Mouse (Mus musculus): Measurements from ENCODE around the gene Rtbdn.
A peak's percentile ranks its signal among the peaks of the same experiment; 100 is the strongest.
"Not testable (repeated sequence)": the region's sequence is repeated elsewhere in the genome, so short reads cannot be mapped to it uniquely, and the experiment has no call there.

Rtbdn gene

GRCm38 (mm10) chr8:84946528-84947240 lies at the start of gene Rtbdn:
Gene Rtbdn, plus strand, starts transcription at chr8:84946991.
- DNase-seq (ENCODE audit: low read depth in 1 of 2, low spot score in 2 of 2), result no peak

DNA sequence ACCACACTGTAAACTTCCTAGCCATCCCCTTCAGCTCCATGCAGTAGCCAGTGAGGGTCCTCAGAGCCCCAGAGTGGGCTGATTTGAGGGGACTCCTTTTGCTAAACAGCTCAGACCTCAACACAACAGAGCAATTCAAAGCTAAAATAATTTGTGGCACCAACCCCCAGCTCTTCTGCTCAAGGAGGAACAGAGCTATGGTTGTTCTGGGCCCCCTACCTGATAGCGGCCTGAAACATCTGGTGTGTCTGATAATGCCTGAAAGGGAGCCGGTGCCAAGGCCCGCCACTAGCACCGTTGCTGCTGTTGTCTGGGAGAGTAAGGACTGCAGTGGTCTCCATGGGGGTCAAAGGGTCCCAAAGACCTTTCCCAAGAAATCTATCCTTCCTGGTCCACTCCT lies 45.7 kb upstream of the Rtbdn start:
- DNase-seq (ENCODE audit: low read depth in 1 of 2, low spot score in 2 of 2), result no peak

GRCm38 (mm10) chr8:84901752-84902151 lies 45.0 kb upstream of the Rtbdn start, which contains the start of gene Klf1:
Gene Klf1, plus strand, starts transcription at chr8:84901928.
- no peak for DNase-seq (ENCODE audit: low read depth in 1 of 2, low spot score in 2 of 2)

DNA sequence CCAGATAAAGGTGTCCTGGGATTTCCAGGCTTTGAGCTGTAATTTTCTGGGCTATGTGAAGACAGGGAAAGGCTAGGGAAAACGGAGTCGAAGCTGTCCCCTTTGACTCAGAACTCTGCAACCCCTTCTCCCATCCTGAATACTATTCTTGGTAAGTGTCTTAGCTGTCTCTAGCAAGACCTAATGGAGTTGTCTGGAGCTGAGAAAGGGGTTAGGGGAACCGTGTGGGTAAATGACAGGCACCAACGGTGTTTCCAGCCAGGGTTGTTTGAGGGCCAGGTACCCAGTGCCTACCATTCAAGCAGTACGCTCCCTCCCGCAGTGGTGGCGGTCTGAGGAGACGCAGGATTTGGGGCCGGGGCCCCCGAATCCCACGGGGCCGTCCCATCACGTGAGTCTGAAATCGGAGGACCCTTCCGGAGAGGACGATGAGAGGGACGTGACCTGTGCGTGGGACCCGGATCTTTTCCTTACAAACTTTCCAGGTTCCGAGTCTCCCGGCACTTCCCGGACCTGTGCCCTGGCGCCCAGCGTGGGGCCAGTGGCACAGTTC lies 44.3 kb upstream of the Rtbdn start:
- no peak for DNase-seq (ENCODE audit: low read depth in 1 of 2, low spot score in 2 of 2)

DNA sequence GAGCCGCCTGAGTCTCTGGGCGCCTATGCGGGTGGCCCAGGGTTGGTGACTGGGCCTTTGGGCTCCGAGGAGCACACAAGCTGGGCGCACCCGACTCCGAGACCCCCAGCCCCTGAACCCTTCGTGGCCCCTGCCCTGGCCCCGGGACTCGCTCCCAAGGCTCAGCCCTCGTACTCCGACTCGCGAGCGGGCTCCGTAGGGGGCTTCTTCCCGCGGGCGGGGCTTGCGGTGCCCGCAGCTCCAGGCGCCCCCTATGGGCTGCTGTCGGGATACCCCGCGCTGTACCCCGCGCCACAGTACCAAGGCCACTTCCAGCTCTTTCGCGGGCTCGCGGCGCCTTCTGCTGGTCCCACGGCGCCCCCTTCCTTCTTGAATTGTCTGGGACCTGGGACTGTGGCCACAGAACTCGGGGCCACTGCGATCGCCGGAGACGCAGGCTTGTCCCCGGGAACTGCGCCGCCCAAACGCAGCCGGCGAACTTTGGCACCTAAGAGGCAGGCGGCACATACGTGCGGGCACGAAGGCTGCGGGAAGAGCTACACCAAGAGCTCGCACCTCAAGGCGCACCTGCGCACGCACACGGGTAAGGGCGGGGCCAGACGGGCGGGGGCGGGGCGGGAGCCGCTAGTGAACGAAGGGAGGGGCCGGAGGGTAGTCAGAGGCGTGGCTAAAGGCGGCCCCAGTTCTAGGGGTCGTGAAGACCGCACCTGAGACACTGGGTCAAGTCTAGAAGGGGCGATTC lies 43.7 kb upstream of the Rtbdn start:
- DNase-seq (ENCODE audit: low read depth in 1 of 2, low spot score in 2 of 2), result peak; percentile 77 to 86

DNA sequence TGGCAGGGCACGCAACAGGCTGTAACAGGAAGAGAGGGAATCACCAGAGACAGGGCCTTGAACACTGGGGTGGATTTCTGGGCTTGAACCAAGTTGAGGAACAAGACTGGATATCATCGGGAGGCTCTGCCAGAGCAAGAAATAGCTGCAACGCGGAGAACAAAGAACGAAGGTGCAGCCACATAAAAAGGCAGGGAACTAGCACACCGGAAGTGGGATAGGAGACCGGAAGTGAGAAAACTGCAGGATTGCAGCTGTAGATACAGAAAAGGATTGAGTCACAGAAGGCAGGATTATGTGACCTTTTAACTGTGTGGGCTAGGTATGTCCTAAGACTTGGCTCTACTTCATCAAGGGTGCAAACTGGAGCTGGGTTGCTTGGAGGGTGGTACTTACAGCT lies 42.4 kb upstream of the Rtbdn start:
- no peak for DNase-seq (ENCODE audit: low read depth in 1 of 2, low spot score in 2 of 2)

DNA sequence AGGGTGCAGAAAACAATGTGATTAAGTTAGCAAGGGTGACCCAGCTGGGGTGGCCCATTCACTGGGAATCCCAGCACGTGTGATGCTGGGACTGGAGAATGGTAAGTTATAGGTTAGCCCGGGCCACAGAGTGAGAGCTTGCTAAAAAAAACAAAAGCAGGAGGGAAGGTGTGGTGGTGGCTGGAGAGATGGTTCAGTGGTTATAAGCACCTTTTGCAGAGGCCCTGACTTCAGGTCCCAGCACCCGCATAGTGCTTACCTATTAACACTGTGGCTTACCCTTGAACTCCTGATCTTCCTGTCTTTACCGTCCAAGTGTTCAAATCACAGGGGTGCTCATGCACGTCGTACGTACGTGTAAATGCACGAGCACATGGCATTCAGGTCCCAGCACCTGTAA lies 39.8 kb upstream of the Rtbdn start:
- DNase-seq (ENCODE audit: low read depth in 1 of 2, low spot score in 2 of 2), result no peak

- no peak for DNase-seq (ENCODE audit: low read depth in 1 of 2, low spot score in 2 of 2)
Measured at GRCm38 (mm10) chr8:84907493-84907892, 39.3 kb upstream of the Rtbdn start.

GRCm38 (mm10) chr8:84907979-84908378 lies 38.8 kb upstream of the Rtbdn start:
- not testable (repeated sequence) for DNase-seq (ENCODE audit: low read depth in 1 of 2, low spot score in 2 of 2)

DNA sequence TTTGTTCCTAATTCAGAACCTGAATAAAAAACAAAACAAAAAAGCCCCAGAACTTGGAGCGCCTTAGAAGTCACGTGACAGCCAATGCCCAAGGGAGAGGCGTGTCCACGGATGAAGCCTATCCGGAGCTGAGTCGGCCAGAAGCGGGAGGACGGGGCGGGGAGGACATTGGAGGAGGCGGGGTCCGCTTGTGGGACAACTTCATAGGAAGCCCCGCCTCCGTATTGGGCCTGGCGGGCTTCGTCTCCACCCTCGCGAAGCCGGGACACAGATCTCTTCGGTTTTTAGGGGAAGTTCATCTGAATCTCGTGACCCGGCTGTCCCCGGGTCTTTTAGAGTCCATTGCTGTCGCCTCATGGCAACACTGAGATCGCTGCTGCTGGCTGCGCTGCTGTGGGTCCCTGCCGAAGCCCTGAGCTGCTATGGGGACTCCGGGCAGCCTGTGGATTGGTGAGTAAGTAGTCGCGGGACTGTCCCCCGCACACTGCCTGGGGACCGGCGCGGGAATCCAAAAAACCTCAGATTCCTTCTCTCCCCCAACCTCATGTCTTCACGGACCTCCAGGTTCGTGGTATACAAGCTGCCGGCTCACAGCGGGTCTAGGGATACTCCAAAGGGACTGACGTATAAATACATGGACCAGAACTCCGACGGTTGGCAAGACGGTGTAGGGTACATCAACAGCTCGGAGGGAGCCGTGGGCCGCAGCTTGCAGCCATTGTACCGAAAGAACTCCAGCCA lies 38.2 kb upstream of the Rtbdn start, which contains the start of gene Dnase2a:
Gene Dnase2a (plus strand): TSS at position 140 of the 741 bp plus-strand sequence.
- DNase-seq (ENCODE audit: low read depth in 1 of 2, low spot score in 2 of 2), result peak; percentile 96 to 98

DNA sequence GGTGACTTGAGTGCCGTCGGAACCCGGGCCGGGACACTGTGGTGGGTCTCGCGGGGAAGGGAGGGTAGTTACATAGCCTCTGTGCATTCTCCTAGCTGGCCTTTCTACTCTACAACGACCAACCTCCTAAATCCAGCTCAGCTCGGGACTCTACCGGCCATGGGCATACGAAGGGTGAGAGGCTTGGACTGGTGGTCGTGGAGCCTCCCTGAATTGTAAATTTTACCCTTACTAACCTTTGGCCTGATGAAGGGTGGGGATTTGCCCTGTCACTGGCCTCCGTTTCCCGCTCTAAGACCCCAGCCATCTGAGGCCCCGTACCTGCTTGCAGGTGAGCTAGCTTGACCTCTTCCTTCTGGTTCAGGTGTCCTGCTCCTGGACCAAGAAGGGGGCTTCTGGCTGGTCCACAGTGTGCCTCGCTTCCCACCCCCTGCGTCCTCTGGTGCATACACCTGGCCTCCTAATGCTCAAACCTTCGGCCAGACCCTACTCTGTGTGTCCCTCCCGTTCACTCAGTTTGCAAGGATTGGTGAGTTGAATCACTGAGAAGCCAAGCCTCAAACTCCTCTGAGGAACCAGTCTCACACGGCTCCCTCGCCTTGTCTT lies 37.5 kb upstream of the Rtbdn start:
- DNase-seq (ENCODE audit: low read depth in 1 of 2, low spot score in 2 of 2), result no peak

GRCm38 (mm10) chr8:84909949-84910348 lies 36.8 kb upstream of the Rtbdn start:
- no peak for DNase-seq (ENCODE audit: low read depth in 1 of 2, low spot score in 2 of 2)

DNA sequence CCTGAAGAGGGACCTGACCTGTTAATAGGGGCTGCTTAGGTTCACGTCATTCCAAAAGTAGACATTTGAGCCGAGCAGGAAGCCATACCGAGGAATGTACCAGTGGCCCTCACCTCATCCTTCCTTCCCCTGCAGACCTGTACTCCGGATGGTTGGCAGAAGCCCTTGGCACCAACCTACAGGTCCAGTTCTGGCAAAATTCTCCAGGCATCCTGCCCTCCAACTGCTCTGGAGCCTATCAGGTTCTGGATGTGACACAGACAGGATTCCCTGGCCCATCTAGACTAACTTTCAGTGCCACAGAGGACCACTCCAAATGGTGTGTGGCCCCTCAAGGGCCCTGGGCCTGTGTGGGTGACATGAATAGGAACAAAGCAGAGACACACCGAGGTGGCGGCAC lies 36.2 kb upstream of the Rtbdn start:
- no peak for DNase-seq (ENCODE audit: low read depth in 1 of 2, low spot score in 2 of 2)

DNA sequence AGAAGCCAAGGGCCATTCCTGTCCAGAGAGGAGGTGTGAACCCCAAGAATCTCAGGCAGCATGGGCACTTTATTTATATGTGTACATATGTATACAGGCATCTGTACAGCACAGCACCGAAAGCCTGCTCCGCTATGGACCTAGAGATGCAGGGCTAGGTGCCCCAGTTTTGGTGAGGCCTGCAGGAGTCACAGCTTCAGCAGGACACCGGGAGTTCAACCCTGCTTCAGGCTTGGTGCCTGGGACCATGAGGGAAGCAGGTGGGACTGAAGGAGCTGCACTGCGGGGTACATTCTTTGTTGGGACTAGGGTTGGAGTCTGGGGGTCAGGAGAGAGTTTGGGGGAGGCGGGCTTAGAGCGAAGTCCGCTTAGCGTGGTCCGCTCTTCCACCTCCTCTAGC lies 34.9 kb upstream of the Rtbdn start:
- no peak for DNase-seq (ENCODE audit: low read depth in 1 of 2, low spot score in 2 of 2)

DNA sequence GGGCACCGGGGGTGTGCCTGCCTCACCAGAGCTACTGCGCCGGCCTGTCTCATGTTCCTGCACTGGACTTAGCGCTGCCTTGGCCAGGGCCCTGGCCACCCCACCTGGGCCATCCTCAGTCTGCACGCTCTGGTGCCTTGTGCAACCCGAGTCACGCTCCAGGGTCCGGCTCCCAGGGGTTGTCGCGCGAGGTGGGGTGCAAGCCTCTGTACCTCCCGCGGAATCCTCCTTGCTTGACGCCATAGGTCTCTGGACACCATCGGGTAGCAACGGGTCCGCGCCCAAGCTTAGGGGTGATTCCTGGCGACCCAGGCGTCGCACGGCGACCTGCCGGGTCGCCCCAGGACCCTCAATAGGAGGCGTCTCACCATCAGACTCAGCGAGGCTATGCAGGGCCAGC lies 34.4 kb upstream of the Rtbdn start:
- no peak for DNase-seq (ENCODE audit: low read depth in 1 of 2, low spot score in 2 of 2)

DNA sequence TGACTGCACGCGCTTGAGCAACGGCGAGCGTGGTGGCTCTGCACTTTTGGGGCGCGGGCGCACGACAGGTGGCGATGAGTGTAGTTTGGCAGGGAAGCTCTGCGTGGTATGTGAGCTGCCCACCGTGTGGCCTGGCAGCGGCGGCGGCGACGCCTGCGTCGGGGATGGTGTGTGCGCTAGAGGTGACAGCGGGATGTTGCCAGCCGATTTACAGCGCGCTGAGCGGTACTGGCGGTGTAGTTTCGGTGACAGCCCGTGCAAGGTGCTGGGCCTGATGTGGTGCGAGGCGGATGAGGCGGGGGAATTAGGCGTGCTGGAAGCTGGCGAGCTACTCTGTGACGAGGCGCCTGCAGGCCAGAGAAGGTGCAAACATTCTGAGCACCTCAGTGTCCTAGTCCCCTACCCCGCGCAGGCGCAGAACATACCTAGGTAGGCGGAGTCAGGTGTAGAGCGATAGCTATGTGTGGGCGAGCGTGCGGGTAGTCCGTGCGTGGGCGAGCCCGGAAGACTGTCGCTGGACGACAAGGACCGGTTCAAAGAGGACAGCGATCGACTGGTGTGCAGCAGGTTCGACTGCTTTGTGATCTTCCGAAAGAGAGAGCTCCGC lies 33.8 kb upstream of the Rtbdn start:
- no peak for DNase-seq (ENCODE audit: low read depth in 1 of 2, low spot score in 2 of 2)

- no peak for DNase-seq (ENCODE audit: low read depth in 1 of 2, low spot score in 2 of 2)
Measured at GRCm38 (mm10) chr8:84913502-84913900, 33.3 kb upstream of the Rtbdn start.

DNA sequence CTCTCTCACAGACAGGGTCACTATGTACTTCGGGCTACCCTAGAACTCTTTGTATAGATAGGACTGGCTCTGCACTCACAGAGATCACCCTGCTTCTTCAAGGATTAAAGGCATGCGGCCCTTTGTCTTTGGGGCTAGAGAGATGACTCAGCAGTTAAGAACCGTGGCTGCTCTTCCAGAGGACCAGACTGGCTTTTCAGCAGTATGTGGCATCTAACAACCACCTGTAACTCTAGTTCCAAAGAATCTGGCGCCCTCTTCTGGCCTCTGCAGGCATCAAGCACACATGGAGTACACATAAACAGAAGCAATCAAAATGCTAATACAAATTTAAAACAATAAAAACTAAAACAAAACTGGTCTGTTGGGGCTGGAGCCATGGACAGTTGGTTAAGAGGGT lies 32.8 kb upstream of the Rtbdn start:
- no peak for DNase-seq (ENCODE audit: low read depth in 1 of 2, low spot score in 2 of 2)

GRCm38 (mm10) chr8:84915269-84915668 lies 31.5 kb upstream of the Rtbdn start:
- no peak for DNase-seq (ENCODE audit: low read depth in 1 of 2, low spot score in 2 of 2)

DNA sequence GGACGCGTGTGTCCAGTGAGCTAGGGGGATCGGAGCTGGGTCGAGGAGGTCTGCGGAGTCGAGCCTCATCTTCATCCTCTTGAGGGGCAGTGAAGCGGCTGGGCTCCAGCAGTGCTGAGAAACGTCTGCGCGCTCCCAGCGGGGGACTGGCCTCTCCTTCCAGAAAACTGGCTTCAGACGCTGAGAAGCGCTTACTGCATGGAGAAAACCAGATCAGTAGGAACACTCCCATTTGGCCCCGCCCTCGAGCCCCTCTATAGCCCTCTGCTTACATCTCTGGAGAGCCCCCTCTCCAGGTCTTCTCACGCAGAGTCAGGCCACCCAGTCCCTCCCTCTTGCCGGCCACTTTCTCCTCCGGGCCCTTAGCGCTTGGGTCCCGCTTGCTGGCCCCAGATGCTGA lies 29.0 kb upstream of the Rtbdn start:
- DNase-seq (ENCODE audit: low read depth in 1 of 2, low spot score in 2 of 2), result no peak

DNA sequence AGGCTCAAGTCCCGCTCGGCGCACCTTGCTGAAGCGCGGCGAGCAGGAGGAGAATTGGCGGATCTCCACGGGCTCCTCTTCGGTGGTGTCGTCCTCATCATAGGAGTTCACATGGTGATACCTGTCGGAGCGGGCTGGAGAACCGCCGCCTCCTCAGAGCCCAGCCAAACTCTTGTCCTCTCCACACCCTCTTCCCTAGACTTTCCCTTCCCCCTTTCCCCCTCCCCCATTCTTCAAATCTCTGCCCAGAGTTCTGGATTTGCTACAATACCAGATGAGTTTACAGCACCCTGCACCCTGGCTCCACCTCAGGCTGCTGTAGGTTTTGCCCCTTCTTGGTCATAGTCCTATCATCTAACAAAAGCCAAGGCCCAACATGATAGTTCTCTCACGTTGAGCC lies 28.1 kb upstream of the Rtbdn start:
- DNase-seq (ENCODE audit: low read depth in 1 of 2, low spot score in 2 of 2), result no peak
